Mouse (Mus musculus): ENCODE data around the gene Trim46.

Trim46 gene

GRCm38 (mm10) chr3:89193351-89193750 is 52.8 kb downstream of the Trim46 start:
- ChIA-PET CTCF (interaction anchor here in 3 of 4 experiments (0.5 to 2.2 kb wide), 14 partner anchors 8 to 359 kb away, joined by 3 to 7 read pairs (median 4); partner anchors contain the start of genes Clk2 (in 1 of the 3), Fam189b (in 1 of the 3) and Hcn3 (in 1 of the 3)), POLR2A (interaction anchor here in 2 of 4 experiments (0.9 to 2.0 kb wide), 7 partner anchors 9 to 20 kb away, joined by 3 to 6 read pairs (median 4); partner anchors contain the start of genes Fam189b (in 2 of the 2) and Gba (in 1 of the 2))

GRCm38 (mm10) chr3:89190436-89190835 is 55.7 kb downstream of the Trim46 start:
- POLR2A ChIA-PET: interaction anchor here in 3 of 4 experiments (0.8 to 6.7 kb wide), 5 partner anchors 12 to 53 kb away, joined by 3 to 53 read pairs (median 4); partner anchors contain the start of gene Scamp3 (in 1 of the 3)
- CTCF ChIA-PET: interaction anchor here in 1 of 4 experiments (0.5 kb wide), 1 partner anchor 356 kb away, joined by 3 read pairs; no protein-coding TSS in a partner anchor

DNA sequence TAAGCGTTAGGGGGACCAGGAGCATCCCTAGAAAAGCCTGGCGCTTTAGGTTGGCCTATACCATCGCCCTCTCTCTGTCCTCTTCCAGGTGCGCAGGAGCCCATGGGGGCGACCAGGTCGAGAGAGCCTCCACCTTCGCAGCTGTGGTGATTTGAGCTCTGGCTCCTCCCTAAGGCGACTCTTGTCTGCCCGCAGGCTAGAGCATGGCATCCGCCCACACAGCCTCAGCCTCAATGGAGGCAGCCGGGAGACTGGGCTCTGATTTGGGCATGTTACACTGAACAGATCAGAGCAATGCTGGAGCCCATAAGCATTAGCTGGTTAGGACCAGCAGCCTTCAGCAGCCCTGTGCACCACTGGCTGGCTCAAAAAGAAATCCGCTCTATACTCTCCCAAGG is 57.6 kb downstream of the Trim46 start:
- ChIA-PET CTCF (interaction anchor here in 2 of 4 experiments (0.8 to 1.5 kb wide), 5 partner anchors 29 to 94 kb away, joined by 3 to 4 read pairs (median 3); partner anchors contain the start of genes Krtcap2 (in 2 of the 2), Trim46 (in 2 of the 2) and Hcn3 (in 1 of the 2)), POLR2A (interaction anchor here in 3 of 4 experiments (0.8 to 6.7 kb wide), 17 partner anchors 10 to 129 kb away, joined by 3 to 53 read pairs (median 4); partner anchors contain the start of genes Scamp3 (in 2 of the 3), Gba (in 1 of the 3) and Hcn3 (in 1 of the 3))

DNA sequence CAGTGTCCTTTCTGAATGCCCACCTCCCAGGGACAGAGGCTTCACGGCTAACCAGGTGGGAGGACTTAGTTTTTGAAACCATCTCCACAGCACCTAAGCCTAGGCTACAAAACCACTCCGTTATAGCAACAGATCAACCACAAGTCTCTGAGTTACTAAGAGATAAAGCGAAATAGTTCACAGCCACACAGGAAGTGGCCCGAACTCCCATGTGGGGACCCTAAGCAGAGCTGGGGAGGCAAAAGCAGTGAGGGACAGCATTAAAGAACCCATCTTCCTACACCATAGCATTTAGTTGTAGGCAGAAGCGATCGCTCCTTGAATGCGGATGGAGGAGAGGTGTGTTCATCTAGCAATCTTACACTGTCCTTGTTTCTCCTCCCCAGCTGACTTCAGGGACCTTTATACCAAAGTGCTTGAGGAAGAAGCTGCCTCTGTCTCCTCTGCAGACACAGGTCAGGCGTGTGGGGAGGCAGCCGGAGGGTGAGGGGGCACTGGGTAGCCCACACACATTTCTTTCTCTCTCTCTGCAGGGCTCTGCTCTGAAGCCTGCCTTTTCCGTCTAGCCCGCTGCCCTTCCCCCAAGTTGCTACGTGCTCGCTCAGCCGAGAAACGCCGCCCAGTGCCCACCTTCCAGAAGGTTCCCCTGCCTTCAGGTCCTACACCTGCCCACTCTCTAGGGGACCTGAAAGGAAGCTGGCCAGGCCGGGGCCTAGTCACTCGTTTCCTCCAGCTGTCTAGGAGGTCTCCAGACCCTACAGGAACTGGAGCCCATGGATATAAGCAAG is 58.2 kb downstream of the Trim46 start:
- CTCF ChIA-PET: interaction anchor here in 3 of 4 experiments (0.8 to 1.5 kb wide), 6 partner anchors 28 to 94 kb away, joined by 3 to 4 read pairs (median 3); partner anchors contain the start of genes Krtcap2 (in 3 of the 3), Trim46 (in 3 of the 3) and Hcn3 (in 1 of the 3)
- POLR2A ChIA-PET: interaction anchor here (0.6 to 6.7 kb wide), 21 partner anchors 8 to 129 kb away, joined by 3 to 53 read pairs (median 4); partner anchors contain the start of genes Scamp3 (in 3 of the 4), Gba (in 1 of the 4) and Hcn3 (in 1 of the 4)

- CTCF ChIA-PET: interaction anchor here in 2 of 4 experiments (0.7 to 2.3 kb wide), 3 partner anchors 51 to 59 kb away, joined by 3 to 7 read pairs (median 3); partner anchors contain the start of genes Krtcap2 (in 1 of the 2), Pklr (in 1 of the 2) and Trim46 (in 1 of the 2)
- POLR2A ChIA-PET: interaction anchor here (0.6 to 6.7 kb wide), 14 partner anchors 9 to 227 kb away, joined by 3 to 53 read pairs (median 9); partner anchors contain the start of genes Scamp3 (in 3 of the 4), Clk2 (in 1 of the 4) and Gba (in 1 of the 4)
These were observed 58.9 kb downstream of the Trim46 start for GRCm38 (mm10) chr3:89187197-89187596.
